Mouse (Mus musculus): ENCODE results near the gene Dazap1. TPM values are rescaled to one million over a fixed set of nuclear protein-coding genes. Genes with fewer than 3 reads are reported as not detected.

The Dazap1 gene
- polyA plus RNA-seq, 1 experiment: 66.8 TPM

- Histone ChIP-seq H3K4me3 (ENCODE audit: extremely low read depth, insufficient read depth, insufficient read length) (no peak overlapping the region), H3K4me1 (ENCODE audit: control insufficient read depth, insufficient read depth, insufficient read length) (no peaks in the 10 kb centered on the region), H3K27ac (ENCODE audit: insufficient read depth, low read length) (no peak overlapping the region), H3K36me3 (ENCODE audit: control insufficient read depth, insufficient read depth, low read length) (no peaks in the 10 kb centered on the region), H3K27me3 (ENCODE audit: control insufficient read depth, insufficient read depth, low read length) (peaks cover 10% of the 10 kb centered on the region)
- TF ChIP-seq POLR2A (IDR thresholded peaks at IDR 0.05; ENCODE audit: low read depth, low read length) (no peak), CTCF (IDR thresholded peaks at IDR 0.05; ENCODE audit: extremely low read depth, insufficient read depth, insufficient read length, insufficient replicate concordance) (no peak)
- DNase-seq (ENCODE audit: low read depth in 1 of 2, low spot score in 2 of 2): no peak
- 84% methylated on average over 10 of the region's 10 CpGs for WGBS
These were observed 40.2 kb downstream of the Dazap1 start for GRCm38 (mm10) chr10:80301256-80302081.

DNA sequence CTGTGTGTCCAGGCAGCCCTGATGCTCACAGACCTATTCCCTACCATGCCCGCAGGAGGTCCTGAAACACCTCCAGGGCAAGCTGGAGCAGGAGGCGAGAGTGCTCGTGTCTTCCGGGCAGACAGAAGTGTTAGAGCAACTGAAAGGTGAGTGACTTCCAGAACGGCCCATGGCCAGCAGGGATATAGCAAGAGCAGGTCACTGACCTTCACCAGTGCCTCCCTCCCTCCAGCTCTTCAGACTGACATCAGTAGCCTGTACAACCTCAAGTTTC, 40.7 kb downstream of the Dazap1 start:
- DNase-seq (ENCODE audit: low read depth in 1 of 2, low spot score in 2 of 2): no peak
- WGBS: 74% methylated on average over 5 of the region's 5 CpGs
- Histone ChIP-seq H3K27ac (ENCODE audit: insufficient read depth, low read length) (no peak overlapping the region), H3K36me3 (ENCODE audit: control insufficient read depth, insufficient read depth, low read length) (no peaks in the 10 kb centered on the region), H3K4me1 (ENCODE audit: control insufficient read depth, insufficient read depth, insufficient read length) (no peaks in the 10 kb centered on the region), H3K27me3 (ENCODE audit: control insufficient read depth, insufficient read depth, low read length) (peaks cover 10% of the 10 kb centered on the region), H3K4me3 (ENCODE audit: extremely low read depth, insufficient read depth, insufficient read length) (no peak overlapping the region)
- TF ChIP-seq POLR2A (IDR thresholded peaks at IDR 0.05; ENCODE audit: low read depth, low read length) (no peak), CTCF (IDR thresholded peaks at IDR 0.05; ENCODE audit: extremely low read depth, insufficient read depth, insufficient read length, insufficient replicate concordance) (no peak)

DNA sequence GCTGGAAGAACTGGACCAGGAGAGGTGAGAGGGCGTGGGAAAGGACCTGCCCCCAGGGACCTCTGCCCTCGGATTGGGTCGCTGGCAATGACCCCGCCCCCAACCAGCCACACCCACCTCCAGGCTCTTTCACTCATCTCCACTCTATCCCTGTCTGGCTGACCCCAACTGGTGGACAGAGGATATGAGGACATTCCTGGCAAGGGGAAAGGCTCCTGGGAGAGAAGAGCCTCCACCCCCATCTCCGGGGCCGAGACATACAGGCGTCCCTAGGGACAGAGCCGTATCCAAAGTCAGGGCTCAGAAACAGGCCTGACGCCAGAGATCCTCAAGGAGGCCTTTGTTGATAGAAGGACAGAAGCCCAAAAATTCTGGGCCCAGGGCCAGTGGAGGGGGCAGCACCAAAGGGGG, 41.2 kb downstream of the Dazap1 start:
- peaks cover 10% of the 10 kb centered on the region for H3K27me3 ChIP-seq (ENCODE audit: control insufficient read depth, insufficient read depth, low read length)
- WGBS: 56% methylated on average over 9 of the region's 9 CpGs
- no peak overlapping the region for H3K4me3 ChIP-seq (ENCODE audit: extremely low read depth, insufficient read depth, insufficient read length)
- TF ChIP-seq CTCF (IDR thresholded peaks at IDR 0.05; ENCODE audit: extremely low read depth, insufficient read depth, insufficient read length, insufficient replicate concordance) (no peak), POLR2A (IDR thresholded peaks at IDR 0.05; ENCODE audit: low read depth, low read length) (no peak)
- no peaks in the 10 kb centered on the region for H3K4me1 ChIP-seq (ENCODE audit: control insufficient read depth, insufficient read depth, insufficient read length)
- DNase-seq (ENCODE audit: low read depth in 1 of 2, low spot score in 2 of 2): no peak
- no peak overlapping the region for H3K27ac ChIP-seq (ENCODE audit: insufficient read depth, low read length)
- H3K36me3 ChIP-seq (ENCODE audit: control insufficient read depth, insufficient read depth, low read length): no peaks in the 10 kb centered on the region

- Histone ChIP-seq H3K27ac (ENCODE audit: insufficient read depth, low read length) (no peak overlapping the region), H3K36me3 (ENCODE audit: control insufficient read depth, insufficient read depth, low read length) (no peaks in the 10 kb centered on the region), H3K27me3 (ENCODE audit: control insufficient read depth, insufficient read depth, low read length) (peaks cover 7% of the 10 kb centered on the region; the same call in 1 of the 2 replicates), H3K4me1 (ENCODE audit: control insufficient read depth, insufficient read depth, insufficient read length) (no peaks in the 10 kb centered on the region), H3K4me3 (ENCODE audit: extremely low read depth, insufficient read depth, insufficient read length) (peak overlapping the region; percentile 46; the same call in 1 of the 2 replicates)
- TF ChIP-seq POLR2A (IDR thresholded peaks at IDR 0.05; ENCODE audit: low read depth, low read length): no peak
- TF ChIP-seq CTCF (IDR thresholded peaks at IDR 0.05; ENCODE audit: extremely low read depth, insufficient read depth, insufficient read length, insufficient replicate concordance): no peak
- 10% methylated on average over 12 of the region's 12 CpGs for WGBS
- DNase-seq (ENCODE audit: low read depth in 1 of 2, low spot score in 2 of 2): no peak
These were observed 43.2 kb downstream of the Dazap1 start for GRCm38 (mm10) chr10:80304458-80304857.

DNA sequence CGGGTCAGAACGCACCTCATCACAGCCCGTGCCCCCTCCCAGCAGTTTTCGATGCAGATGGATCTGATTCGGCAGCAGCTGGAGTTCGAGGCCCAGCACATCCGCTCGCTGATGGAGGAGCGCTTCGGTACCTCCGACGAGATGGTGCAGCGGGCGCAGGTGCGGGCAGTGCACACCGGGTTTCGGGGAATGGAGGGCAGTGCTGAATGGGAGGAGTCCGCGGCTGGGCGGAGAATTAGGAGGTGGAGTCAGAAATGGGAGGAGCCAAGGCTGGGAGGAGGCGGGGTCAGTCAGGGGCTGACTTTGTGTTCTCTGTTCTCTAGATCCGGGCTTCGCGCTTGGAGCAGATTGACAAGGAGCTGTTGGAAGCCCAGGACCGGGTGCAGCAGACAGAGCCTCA, 43.6 kb downstream of the Dazap1 start:
- peaks cover 4% of the 10 kb centered on the region; the same call in 1 of the 2 replicates for H3K27me3 ChIP-seq (ENCODE audit: control insufficient read depth, insufficient read depth, low read length)
- no peaks in the 10 kb centered on the region for H3K36me3 ChIP-seq (ENCODE audit: control insufficient read depth, insufficient read depth, low read length)
- peak in 1 of 2 experiments; percentile 51 for DNase-seq (ENCODE audit: low read depth in 1 of 2, low spot score in 2 of 2)
- WGBS: 6% methylated on average over 25 of the region's 25 CpGs
- H3K27ac ChIP-seq (ENCODE audit: insufficient read depth, low read length): no peak overlapping the region
- TF ChIP-seq POLR2A (IDR thresholded peaks at IDR 0.05; ENCODE audit: low read depth, low read length): no peak
- no peak for TF ChIP-seq CTCF (IDR thresholded peaks at IDR 0.05; ENCODE audit: extremely low read depth, insufficient read depth, insufficient read length, insufficient replicate concordance)
- H3K4me3 ChIP-seq (ENCODE audit: extremely low read depth, insufficient read depth, insufficient read length): peak overlapping the region; percentile 46; the same call in 1 of the 2 replicates
- H3K4me1 ChIP-seq (ENCODE audit: control insufficient read depth, insufficient read depth, insufficient read length): no peaks in the 10 kb centered on the region

GRCm38 (mm10) chr10:80311560-80311959, 50.3 kb downstream of the Dazap1 start:
- no peak for TF ChIP-seq CTCF (IDR thresholded peaks at IDR 0.05; ENCODE audit: extremely low read depth, insufficient read depth, insufficient read length, insufficient replicate concordance)
- no peak for TF ChIP-seq POLR2A (IDR thresholded peaks at IDR 0.05; ENCODE audit: low read depth, low read length)
- no peak for DNase-seq (ENCODE audit: low read depth in 1 of 2, low spot score in 2 of 2)
- no peak overlapping the region for H3K27ac ChIP-seq (ENCODE audit: insufficient read depth, low read length)
- H3K4me3 ChIP-seq (ENCODE audit: extremely low read depth, insufficient read depth, insufficient read length): no peak overlapping the region
- H3K36me3 ChIP-seq (ENCODE audit: control insufficient read depth, insufficient read depth, low read length): no peaks in the 10 kb centered on the region
- WGBS: 89% methylated on average over 16 of the region's 16 CpGs
- H3K4me1 ChIP-seq (ENCODE audit: control insufficient read depth, insufficient read depth, insufficient read length): peaks cover 17% of the 10 kb centered on the region
- no peaks in the 10 kb centered on the region; the same call in 1 of the 2 replicates for H3K27me3 ChIP-seq (ENCODE audit: control insufficient read depth, insufficient read depth, low read length)

Measured in spleen, adult 2 months (tissue).